Mouse (Mus musculus) duodenum, adult 2 months (tissue): ENCODE measurements around the gene Fam189b. TPM values are rescaled to one million over a fixed set of nuclear protein-coding genes. Genes with fewer than 3 reads are reported as not detected.

Experiments
- polyA plus RNA-seq: library from polyadenylated mRNA; depleted of rRNA; stranded (reverse); fragments of >200 nt; gene quantifications from 2 replicates; pipeline ENCODE4 v1.2.3, GENCODE M21; 2012; ENCODE audit warnings: low replicate concordance; rRNA removed

Fam189b gene
- polyA plus RNA-seq = 26.9 and 30.9 TPM in 2 replicates

DNA sequence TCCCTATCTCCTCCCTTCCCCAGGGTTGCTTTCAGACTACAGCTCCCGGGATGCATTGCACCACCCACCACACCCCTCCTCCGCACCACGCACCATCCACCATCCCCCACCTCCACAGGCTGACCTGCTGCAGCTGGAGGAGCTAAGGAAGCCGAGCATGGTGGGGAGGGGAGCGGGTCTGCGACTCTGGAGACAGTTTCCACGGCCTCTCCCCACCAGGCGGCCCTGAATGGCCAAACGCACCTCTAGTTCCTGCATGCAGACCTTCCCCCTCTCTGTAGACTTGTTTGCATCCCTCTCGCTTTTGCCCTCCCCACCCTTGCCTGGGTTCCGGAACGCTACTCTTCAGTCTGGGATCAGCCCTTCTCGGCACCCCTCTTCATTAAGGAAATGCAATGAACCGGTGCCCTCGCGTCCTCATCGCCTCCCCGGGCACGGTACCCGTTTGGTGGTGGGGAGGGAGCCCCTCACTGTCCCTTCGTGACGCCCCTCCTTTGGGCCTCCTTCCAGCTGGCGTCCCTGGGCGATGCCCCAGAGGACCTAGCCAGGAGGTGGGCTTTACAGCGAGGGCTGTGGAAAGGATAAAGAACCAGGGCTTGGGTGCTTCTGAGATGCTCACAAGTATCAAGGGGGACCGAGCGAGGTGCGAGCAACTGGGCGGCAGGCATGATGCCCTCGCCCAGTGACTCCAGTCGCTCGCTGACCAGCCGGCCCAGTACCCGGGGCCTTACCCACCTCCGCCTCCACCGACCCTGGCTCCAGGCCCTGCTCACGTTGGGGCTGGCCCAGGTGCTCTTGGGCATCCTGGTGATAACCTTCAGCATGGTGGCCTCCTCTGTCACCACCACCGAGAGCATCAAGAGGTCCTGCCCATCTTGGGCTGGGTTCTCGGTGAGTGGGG lies at the start of gene Fam189b:
Gene Fam189b, plus strand, starts transcription at position 86 of the 901 bp plus-strand sequence.

DNA sequence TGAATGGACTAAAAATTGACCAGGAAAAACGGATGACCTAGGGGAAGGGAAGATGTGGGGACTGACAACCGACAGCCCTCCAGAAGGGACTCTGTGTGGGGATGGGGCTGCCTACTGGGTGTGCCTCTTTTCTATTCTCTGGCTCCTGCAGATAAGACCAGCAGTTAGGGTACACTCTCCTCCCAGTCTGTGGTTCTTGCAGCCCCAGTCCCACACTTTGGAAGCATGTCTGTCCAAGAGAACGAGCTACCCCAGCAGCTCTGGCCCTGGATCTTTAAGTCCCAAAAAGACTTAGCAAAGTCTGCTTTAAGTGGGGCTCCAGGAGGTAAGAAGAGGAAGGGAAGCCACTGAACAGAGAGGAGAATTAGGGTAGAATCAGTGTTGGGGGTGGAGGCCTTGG lies 47.0 kb upstream of the Fam189b start, which contains the start of gene Pklr:
Gene Pklr, plus strand, starts transcription at position 185 of the 400 bp plus-strand sequence.

GRCm38 (mm10) chr3:89159616-89160344 lies 23.2 kb upstream of the Fam189b start, which contains the start of gene Hcn3:
TSS of gene Hcn3 (minus strand) at chr3:89160196.

DNA sequence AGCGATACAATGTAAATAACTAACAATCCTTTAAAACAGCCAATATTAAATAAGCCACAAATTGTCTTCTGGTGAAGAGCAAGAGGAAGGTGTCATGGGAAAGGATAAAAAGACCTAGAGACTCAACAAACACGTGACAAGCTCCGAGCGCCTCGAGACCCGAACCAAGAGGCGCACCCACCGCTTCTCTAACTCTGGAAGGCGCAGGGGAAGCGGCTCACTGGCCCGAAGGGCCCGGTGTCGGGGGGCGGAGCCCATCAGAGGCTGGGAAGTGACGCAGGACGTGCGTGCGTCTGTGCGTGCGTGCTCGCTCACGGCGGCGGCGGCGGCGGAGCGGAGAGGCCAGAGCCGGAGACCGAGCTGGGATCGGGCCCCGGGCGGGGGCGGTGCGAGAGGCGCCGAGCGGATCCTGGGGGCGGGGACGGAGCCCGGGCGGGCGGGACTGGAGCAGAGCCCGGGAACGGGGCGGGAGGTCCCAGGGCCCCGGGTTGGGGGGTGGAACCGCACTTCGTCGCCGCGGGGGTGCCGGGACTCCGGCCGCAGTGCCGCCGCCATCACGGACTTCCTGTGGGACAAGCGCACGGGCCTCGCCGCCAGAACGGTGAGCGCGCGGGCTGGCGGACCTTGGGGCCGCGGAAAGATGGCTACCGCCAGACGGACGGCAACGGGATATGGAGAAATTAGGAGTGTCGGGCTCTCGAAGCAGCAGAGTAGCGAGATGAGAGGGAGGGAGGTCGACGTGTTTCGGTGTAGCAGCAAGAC lies 18.3 kb upstream of the Fam189b start, which contains the start of gene Clk2:
Gene Clk2, plus strand, starts transcription at position 290 of the 762 bp plus-strand sequence.

DNA sequence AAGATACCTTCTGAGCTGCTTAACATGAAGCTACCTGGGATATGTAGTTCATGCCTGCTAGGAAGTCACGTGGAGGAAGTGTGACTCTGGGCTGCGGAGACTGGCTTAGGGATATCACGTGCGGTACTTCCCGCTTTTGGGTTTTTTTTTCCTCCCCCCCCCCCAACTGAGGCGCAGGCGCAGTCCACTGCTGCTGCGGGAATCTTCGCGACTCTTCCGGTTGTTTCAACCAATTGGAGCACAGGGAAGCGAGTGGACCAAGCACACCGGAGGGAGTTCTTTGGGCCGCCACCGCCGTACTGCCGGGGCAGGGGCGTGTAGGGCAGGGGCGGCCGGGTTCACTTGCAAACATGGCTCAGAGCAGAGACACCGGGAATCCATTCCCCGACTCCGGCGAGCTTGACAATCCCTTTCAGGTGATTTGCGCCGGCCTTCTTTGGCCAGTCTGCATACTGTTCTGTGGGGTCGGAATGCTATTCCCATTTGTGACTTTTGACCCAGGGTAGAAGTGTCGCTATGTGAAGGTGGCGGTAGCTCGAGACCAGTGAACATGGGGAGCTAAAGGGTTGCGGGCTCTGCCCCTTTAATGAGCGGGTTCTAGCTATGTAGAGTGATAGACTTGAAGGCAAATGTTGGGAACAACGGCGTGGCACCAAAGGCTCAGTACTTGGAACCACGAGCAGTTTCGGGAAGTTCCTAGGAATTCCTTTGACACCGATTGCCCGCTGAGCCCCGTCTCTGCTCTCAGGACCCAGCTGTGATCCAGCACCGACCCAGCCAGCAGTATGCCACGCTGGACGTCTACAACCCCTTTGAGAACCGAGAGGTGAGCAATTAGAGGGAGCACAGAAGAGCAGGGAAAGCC lies 5.5 kb upstream of the Fam189b start, which contains the start of gene Scamp3:
Gene Scamp3, plus strand, starts transcription at position 232 of the 865 bp plus-strand sequence.

DNA sequence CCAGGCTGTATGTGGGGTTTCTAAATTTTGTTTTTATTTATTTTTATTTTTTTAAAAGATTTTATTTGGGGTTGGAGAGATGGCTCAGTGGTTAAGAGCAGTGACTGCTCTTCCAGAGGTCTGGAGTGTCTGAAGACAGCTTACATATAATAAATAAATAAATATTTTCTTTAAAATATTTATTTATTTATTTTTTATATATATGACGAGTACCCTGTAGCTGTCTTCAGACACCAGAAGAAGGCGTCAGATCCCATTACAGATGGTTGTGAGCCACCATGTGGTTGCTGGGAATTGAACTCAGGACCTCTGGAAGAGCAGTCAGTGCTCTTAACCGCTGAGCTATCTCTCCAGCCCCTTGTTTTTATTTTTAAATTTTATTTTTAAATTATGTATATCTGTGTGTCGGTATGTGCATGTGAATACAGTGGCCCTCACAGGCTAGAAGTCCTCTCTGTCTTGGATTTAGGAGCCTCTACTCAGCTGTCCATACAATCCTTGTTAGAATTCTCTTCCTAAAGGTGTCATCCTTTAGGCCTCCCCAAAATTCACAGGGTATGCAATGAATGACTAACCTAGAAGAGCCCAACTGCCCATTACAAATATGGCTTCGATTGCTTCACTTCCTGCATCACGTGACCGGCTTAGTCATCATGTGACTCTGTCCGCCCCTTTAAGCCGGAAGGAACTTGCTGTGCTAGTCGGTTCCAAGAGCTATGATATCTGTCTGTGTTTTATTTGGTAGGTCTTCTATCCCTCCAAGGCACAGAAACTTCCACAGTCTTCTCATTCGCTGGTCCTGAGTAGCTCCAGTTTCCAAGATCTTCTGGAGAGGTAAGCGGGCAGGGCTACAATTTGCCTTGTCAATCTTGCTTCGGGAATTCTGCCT lies 19.6 kb downstream of the Fam189b start, which contains the start of gene Gba:
Gene Gba, plus strand, starts transcription at position 676 of the 889 bp plus-strand sequence.

DNA sequence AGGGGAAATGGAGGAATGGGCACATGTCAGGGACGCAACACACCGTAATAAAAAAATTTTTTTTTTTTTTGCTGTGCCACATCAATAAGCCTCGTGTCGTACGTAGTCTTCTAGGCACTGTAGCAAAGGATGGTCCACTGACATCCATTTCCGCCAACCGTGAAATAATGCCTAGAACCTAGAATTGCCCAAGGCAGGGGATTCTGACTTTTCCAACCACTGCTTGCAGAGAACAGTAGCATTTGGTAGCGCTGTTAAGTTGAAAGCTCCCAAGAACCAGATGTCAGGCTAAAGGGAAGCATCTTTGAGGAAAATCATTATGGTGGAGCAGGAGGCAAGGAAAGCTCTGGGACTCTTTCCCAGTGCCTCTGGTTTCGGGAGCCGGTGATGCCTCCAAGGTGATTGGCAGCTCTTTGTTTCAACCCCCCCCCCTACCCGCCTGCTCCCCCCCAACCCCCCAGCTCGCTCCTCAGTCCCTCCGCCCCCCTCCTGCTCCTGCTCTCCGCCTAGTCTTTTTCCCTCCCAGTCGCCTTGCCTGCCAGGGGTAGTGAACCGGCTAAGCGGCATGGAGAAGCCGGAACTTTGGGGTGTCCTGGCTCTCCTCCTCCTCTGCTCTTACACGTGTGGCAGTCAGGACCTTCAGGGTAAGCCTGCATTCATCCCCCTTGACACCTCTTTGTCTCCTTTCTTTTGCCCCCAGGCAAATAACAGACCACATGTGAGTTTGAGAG lies 31.9 kb downstream of the Fam189b start, which contains the start of gene Thbs3:
Gene Thbs3, plus strand, starts transcription at position 500 of the 731 bp plus-strand sequence.

DNA sequence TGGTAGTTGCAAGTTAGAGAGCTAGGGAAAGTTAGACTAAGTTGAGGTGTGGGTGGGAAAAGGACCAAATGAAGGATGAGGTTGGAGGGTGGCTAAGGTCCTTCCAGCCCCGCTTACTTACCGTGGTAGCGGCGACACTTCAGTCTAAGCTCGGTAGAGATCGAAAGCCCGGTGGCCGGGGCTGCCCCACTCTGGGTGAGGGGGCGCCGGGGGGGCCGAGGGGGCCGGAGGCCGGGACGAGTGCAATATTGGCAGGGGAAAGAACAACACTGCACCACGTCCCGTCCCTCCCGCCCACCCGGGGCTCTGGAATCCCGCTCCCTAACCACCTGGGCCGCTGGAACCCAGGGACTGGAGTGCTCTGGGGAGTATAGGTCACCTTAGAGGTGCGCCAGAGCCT lies 44.0 kb downstream of the Fam189b start, which contains the start of gene Mtx1:
Gene Mtx1, minus strand, starts transcription at position 189 of the 400 bp plus-strand sequence.

GRCm38 (mm10) chr3:89228836-89229235 lies 45.9 kb downstream of the Fam189b start, which contains the start of gene Muc1:
TSS of gene Muc1 (plus strand) at chr3:89229057.

Other genes starting within 250 kb of the Fam189b start
- gene Ash1l, start 232.5 kb upstream of the Fam189b start, polyA plus RNA-seq = 1.1 and 1.9 TPM in 2 replicates
- 15.1 and 19.1 TPM in 2 replicates for gene Dap3, start 232.0 kb upstream of the Fam189b start, polyA plus RNA-seq
- 51.4 and 58.5 TPM in 2 replicates for gene Rusc1, start 89.8 kb upstream of the Fam189b start, polyA plus RNA-seq
- not detected in 2 replicates for gene Gm43738, start 82.0 kb upstream of the Fam189b start, polyA plus RNA-seq
- gene Fdps, start 81.2 kb upstream of the Fam189b start, polyA plus RNA-seq = 58.7 and 73.8 TPM in 2 replicates
- gene Pklr, start 47.0 kb upstream of the Fam189b start, polyA plus RNA-seq = 528 and 535 TPM in 2 replicates
- 0.38 and 1.6 TPM in 2 replicates for gene Hcn3, start 22.9 kb upstream of the Fam189b start, polyA plus RNA-seq
- gene Clk2, start 18.3 kb upstream of the Fam189b start, polyA plus RNA-seq = 19.8 and 20.8 TPM in 2 replicates
- gene Scamp3, start 5.7 kb upstream of the Fam189b start, polyA plus RNA-seq = 128 and 132 TPM in 2 replicates
- gene Gba, start 19.8 kb downstream of the Fam189b start, polyA plus RNA-seq = 27.8 and 49.9 TPM in 2 replicates
- gene Thbs3, start 32.0 kb downstream of the Fam189b start, polyA plus RNA-seq = 8.4 and 15.4 TPM in 2 replicates
- gene Mtx1, start 43.9 kb downstream of the Fam189b start, polyA plus RNA-seq = 192 and 239 TPM in 2 replicates
- gene Muc1, start 45.9 kb downstream of the Fam189b start, polyA plus RNA-seq = 1.1 and 80.2 TPM in 2 replicates
- 340 and 345 TPM in 2 replicates for gene Krtcap2, start 62.8 kb downstream of the Fam189b start, polyA plus RNA-seq
- gene Trim46, start 63.2 kb downstream of the Fam189b start, polyA plus RNA-seq = 2.8 and 16.7 TPM in 2 replicates
- 370 and 590 TPM in 2 replicates for gene Dpm3, start 76.2 kb downstream of the Fam189b start, polyA plus RNA-seq
- gene Slc50a1, start 87.4 kb downstream of the Fam189b start, polyA plus RNA-seq = 90.2 and 159 TPM in 2 replicates
- gene Efna1, start 98.0 kb downstream of the Fam189b start, polyA plus RNA-seq = 59.5 and 87.8 TPM in 2 replicates
- gene Efna3, start 139.8 kb downstream of the Fam189b start, polyA plus RNA-seq = 8.2 and 18.7 TPM in 2 replicates
- gene Efna4, start 154.9 kb downstream of the Fam189b start, polyA plus RNA-seq = 14.7 and 32.5 TPM in 2 replicates
- gene Adam15, start 166.9 kb downstream of the Fam189b start, polyA plus RNA-seq = 77.9 and 91.6 TPM in 2 replicates
- gene Dcst2, start 178.8 kb downstream of the Fam189b start, polyA plus RNA-seq = 2.5 TPM in 2 replicates
- gene Dcst1, start 182.1 kb downstream of the Fam189b start, polyA plus RNA-seq = 5.1 and 8.6 TPM in 2 replicates
- gene Zbtb7b, start 211.6 kb downstream of the Fam189b start, polyA plus RNA-seq = 153 and 200 TPM in 2 replicates
- not detected in 2 replicates for gene Lenep, start 219.7 kb downstream of the Fam189b start, polyA plus RNA-seq
- gene Flad1, start 228.7 kb downstream of the Fam189b start, polyA plus RNA-seq = 38.8 and 45.1 TPM in 2 replicates
- 7.2 and 7.6 TPM in 2 replicates for gene Cks1b, start 235.2 kb downstream of the Fam189b start, polyA plus RNA-seq
- 43.8 and 52.6 TPM in 2 replicates for gene Shc1, start 235.3 kb downstream of the Fam189b start, polyA plus RNA-seq
- 79.8 and 157 TPM in 2 replicates for gene Pygo2, start 247.1 kb downstream of the Fam189b start, polyA plus RNA-seq